Mouse (Mus musculus) spleen, adult 2 months (tissue): ENCODE data around the gene Atp7b.

Experiments
- CTCF ChIP-seq: fragments of 200-500 bp; IDR thresholded peaks from 2 replicates; pipeline ENCODE4 v1.5.1; 2011; ENCODE audit warnings: mild to moderate bottlenecking, inconsistent platforms; ENCODE audit not compliant: insufficient read depth, insufficient read length, insufficient replicate concordance; ENCODE audit errors: extremely low read depth
- POLR2A ChIP-seq: fragments of 200-500 bp; IDR thresholded peaks from 2 replicates; pipeline ENCODE4 v1.6.1; 2011; ENCODE audit warnings: low read depth, low read length, inconsistent platforms

DNA sequence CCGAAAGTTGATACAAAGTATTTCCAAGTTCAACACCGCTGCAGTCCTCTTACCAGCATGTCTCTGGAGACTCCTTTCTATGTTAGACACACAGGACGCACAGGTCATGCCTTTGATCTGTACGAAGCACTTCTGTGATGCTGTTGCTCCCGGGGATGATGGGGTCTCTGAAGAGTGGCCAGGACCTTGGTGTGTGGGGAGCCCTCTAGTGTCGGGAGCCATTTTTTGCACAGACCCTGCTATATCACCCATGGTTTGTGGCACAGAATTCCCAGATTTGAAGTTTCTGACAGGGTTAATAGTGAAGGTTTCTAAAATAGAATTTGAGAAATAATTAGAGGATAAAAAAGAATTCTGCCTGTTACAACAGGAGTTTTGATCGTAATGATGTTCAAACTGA lies 37.9 kb downstream of the Atp7b start:
- TF ChIP-seq CTCF (no peak), POLR2A (no peak)
